Mouse (Mus musculus) lung, adult 2 months (tissue): Measurements from ENCODE around the gene Cpne6.

Experiments
- CTCF ChIP-seq: fragments of 200-500 bp; IDR thresholded peaks from 2 replicates; pipeline ENCODE4 v1.5.1; 2011; ENCODE audit warnings: mild to moderate bottlenecking, low read length, control low read depth; ENCODE audit not compliant: insufficient read depth
- POLR2A ChIP-seq: fragments of 200-500 bp; IDR thresholded peaks from 2 replicates; pipeline ENCODE4 v1.6.1; 2011; ENCODE audit warnings: low read depth, mild to moderate bottlenecking, control low read depth, low read length, borderline replicate concordance; ENCODE audit errors: extremely low read depth

DNA sequence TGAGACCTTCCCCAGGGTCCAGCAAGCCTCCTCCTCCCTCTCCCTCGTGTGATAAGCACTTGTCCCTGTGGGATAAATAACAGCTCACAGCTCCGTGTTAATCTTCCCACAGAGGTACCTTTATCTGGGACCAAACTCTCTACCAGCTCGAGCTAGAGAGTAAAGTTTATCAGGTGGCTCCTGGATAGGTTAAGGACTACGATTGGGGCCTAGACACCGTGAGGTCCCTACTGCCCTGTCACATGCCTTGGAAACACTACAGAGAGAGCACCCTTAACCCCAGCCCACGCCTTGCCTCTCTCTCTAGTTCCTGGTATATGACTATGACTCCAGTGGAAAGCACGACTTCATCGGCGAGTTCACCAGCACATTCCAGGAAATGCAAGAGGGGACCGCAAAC is 3.7 kb downstream of the Cpne6 start:
- TF ChIP-seq POLR2A (no peak), CTCF (no peak)
